Mouse (Mus musculus) embryo, embryonic 10 days (tissue): ENCODE measurements around the gene Enpp1.
A peak's percentile ranks its signal among the peaks of the same experiment; 100 is the strongest.
"Not testable (repeated sequence)": the region's sequence is repeated elsewhere in the genome, so short reads cannot be mapped to it uniquely, and the experiment has no call there.

ENCODE experiments used
- DNase-seq: peaks from one replicate; pipeline ENCODE4 v3.0.0-alpha.2; 2015; ENCODE audit warnings: low spot score

Enpp1 gene

GRCm38 (mm10) chr10:24638306-24639070 is 73.5 kb downstream of the Enpp1 start:
- no peak for DNase-seq

DNA sequence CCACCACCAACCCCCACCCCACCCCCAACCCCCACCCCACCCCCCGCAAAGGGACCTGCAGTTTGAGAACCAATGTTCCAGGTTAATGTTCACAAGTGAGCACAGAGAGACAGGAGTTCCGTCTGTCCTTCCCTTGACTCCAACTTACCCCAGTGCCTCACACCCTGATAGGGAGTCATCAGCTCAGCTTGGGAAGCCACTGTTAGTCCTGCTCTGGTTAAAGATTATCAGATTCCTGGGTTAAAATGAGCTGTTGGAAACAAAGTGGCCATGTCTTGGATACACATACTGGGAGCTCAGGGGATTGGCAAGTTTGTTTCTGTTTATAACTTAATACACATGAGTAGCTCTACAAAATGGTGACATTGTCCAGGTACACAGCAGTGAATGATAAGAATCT is 75.0 kb downstream of the Enpp1 start:
- DNase-seq, result no peak

GRCm38 (mm10) chr10:24635884-24636283 is 76.1 kb downstream of the Enpp1 start:
- no peak for DNase-seq

GRCm38 (mm10) chr10:24635331-24635815 is 76.6 kb downstream of the Enpp1 start:
- no peak for DNase-seq

DNA sequence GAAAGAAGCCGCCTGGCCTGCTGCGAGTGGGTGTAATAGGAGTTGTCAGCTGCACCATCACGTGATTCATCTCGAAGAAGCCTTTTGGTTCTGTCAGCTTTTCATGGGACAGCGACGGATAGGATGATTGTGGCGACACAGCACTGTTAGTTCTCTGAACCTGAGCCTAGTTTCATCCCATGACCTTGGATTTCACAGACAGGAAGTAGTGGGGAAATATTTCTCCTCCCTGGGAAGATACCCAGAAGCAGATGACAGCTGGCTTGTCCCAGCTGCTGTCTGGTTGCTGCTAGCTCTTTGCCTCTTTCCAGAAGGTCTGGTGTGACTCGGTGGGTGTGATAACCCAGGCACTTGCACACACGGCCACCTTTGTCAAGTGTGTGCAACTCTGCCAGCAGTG is 77.7 kb downstream of the Enpp1 start:
- DNase-seq, result no peak

DNA sequence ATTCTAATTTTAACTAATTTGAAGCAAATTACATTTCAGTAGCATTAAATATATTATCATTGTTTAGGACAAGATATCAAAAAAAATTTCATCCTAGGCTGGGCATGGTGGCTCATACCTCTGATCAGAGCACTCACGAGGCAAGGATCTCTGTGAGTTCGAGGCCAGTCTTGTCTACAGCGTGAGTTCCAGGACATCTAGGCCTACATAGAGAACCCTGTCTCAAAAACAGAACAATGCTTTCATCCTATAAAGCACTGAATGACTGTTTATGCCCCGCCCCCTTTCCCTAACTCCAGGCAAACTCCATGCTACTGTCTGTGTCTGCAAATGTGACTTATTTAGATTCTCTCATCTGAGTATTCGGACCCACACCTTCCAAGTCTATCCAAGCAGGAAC is 80.8 kb downstream of the Enpp1 start:
- no peak for DNase-seq

GRCm38 (mm10) chr10:24630469-24631081 is 81.4 kb downstream of the Enpp1 start:
- peak; percentile 81 for DNase-seq

DNA sequence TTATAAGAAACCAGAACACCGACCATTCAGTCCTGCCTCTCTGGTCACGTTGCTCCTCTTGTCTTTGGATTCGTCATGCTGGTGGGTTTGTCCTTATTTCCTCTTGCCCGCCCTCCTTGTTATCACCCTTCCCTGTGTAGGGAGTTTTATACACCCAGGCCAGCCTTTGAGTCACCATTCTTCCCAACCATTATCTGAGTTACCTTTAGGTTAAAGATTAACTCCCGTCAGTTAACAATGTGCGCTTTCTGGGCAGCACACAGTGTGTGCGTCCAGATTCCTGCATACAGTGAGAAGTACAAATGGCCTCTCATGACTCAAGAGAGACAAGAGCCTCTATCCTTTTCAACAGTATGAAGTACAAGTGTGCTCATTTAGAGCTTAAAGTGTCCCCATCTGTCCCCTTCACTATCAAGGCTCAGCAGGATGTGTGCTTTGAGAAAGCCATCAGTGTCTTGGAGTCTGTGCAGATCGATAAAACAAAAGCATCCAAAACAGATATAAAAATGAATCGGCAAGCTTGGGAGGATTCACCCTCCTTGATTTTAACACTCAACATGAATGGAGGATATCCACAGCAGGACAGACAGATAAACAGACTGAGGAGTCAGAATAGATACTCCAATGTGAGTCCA is 82.8 kb downstream of the Enpp1 start:
- no peak for DNase-seq

DNA sequence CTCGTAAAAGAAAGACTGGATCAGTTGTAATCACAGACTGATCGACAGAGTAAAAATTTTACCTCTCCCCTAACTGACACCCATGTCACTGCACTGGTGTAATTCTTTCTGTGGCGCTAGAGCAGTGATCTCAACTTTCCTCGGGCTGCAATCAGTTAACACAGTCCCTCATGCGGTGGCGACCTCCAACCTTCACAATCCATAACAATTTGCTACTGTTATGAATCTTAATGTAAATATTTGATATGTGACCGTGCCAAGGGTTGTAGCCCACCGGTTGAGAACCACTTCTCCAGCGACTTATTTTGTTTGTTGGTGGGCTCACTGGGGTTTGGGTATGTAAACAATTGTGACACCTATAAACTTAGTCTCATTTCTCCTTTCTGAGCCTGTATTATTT is 83.5 kb downstream of the Enpp1 start:
- no peak for DNase-seq

GRCm38 (mm10) chr10:24627262-24627661 is 84.7 kb downstream of the Enpp1 start:
- DNase-seq, result no peak

GRCm38 (mm10) chr10:24625060-24625701 is 86.8 kb downstream of the Enpp1 start:
- DNase-seq, result peak; percentile 95

- peak; percentile 72 for DNase-seq
Observed at GRCm38 (mm10) chr10:24622586-24622985, 89.4 kb downstream of the Enpp1 start.

DNA sequence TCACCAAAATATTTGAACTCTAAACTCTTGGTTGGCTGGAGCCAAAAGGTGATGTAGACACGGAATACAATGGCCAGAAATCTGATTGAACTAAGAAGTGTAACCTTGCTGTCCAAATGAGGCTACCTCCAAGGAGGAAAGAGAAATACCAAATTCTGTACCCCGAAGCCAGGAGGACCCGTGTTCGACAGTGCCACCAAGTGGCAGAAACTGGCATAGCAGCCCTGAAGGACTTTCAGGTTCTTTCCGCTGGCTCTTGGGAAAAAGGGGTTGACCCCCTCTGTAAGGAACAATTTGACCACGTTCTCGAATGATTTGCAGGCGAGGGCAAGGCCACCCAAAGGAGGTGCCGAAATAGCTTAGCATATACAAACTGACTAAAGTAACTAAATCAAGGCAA is 90.4 kb downstream of the Enpp1 start:
- peak; percentile 63 for DNase-seq

DNA sequence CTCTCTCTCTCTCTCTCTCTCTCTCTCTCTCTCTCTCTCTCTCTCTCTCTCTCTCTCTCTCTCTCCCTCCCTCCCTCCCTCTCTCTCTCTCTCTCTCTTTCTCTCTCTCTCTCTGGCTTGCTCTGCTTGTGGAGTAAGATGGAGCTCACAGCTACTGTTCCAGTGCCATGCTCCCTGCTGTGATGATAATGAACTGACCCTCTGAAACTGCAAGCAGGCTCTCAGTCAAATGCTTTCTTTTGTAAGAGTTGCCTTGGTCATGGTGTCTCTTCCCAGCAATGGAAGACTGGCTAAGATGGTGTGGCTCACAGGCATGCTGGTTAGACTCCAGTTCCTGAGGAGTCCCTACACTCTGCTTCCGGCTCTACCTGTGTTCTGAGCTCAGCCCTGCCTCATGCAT is 95.4 kb downstream of the Enpp1 start:
- DNase-seq, result not testable (repeated sequence)

- no peak for DNase-seq
Observed at GRCm38 (mm10) chr10:24615799-24616198, 96.2 kb downstream of the Enpp1 start.

GRCm38 (mm10) chr10:24614726-24615125 is 97.2 kb downstream of the Enpp1 start:
- no peak for DNase-seq

DNA sequence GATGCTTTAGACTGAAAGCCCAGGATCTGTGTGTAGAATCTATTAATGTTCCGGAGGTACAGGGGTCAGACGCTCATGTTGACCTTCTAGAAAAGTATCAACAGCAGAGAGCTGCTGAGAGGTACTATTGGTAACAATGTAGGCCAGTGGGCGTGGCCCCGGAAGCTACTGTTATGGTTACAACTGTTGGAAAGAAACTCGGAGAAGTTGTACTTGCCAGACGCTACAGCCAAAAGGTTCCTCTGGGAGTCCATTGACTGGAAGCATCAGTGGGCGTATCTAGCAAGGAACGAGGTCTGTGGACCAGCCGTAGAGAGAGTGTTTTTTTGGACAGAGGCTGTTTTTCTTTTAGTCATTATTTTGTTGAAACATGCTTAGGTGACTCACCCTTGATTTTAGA is 102.2 kb downstream of the Enpp1 start:
- DNase-seq, result no peak

DNA sequence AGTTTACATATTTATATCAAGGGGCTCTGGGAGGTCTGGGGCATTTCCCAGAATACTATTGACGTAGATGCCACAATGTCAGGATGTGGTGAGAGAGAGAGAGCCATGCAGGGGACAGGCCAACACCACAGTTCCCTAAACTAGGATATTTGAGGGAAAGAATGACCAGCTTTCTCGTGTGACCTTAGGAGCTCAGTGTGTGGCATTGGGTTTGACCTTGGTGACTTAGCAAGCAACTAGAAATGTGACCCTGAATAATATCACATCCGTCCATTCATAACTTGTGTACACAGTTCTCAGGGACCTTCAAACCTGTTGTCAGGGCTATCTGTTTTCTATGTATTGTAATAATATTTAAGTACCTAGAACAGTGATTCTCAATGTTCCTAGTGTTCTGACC is 102.8 kb downstream of the Enpp1 start:
- no peak for DNase-seq

- no peak for DNase-seq
Observed at GRCm38 (mm10) chr10:24603727-24604126, 108.2 kb downstream of the Enpp1 start.

DNA sequence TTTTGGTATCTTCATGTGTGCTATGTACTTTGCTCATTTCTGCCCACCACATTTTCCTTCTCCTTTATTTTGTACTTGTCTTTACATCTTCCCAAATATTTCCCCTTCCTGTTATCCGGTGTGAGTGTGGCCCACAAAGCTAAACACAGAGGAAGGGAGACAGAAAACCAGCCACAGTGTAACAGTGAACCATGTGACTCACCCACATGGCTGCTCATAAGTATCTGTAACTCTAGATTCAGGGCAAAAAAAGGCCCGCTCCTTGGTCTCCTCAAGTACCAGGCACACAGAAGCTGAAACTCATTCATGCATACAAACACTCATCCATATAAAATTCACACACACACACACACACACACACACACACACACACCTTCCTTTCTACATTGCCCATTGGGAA is 108.9 kb downstream of the Enpp1 start:
- no peak for DNase-seq

DNA sequence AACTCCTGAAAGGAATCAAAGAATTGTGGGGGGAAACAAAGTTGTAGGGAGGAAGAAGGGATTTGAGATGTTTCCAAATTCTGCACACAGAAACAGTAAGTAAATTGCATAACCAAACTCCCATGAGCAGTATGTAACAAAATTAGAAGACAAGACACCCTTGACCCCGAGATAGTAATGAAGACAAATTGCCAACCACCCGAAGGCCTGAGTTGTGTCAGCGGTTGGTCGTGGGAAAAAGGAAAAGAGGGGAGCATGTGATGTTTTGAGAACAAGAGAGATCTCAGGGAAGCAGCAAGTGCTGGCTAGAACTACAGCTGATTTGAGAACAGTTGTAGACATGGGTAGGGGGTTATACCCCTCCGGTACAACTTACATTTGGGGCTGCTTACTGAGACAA is 112.2 kb downstream of the Enpp1 start:
- no peak for DNase-seq

DNA sequence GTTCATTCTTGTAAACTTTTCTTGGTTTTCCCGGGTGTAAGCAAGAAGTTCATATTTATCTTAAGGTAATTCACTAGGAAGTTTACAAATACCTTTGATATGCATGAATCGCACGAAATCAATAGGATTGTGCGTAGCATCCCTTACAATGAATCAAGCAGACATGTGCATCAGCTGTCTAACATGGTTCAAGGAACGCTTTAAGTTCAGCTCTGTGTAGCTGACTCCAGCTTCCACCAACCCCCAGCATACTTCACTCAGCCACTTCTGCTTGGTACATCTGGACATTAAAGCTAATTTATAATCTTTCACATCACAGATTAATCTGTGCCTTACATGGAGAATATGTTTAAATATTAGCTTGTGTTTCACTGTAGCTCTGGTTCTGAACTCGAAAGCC is 113.3 kb downstream of the Enpp1 start:
- DNase-seq, result no peak

DNA sequence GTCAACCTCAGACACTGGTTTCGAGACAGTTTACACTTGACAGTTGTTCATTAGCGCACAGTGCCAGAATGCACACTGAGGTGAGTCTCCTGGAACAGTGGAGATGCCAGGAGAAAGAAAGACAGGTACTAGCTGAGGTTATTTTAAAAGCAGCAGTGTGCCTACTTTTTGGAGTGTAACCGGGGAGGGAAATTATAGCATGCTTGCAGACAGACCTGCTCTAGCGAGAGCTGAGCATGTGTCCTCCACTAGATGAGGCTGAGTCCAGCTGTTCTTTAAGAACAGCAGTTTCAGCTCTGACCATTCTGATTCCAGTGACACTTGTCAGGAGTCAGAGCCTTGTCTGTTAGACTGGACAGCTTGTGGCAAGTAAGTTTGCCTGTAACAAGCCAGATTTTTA is 114.2 kb downstream of the Enpp1 start:
- DNase-seq, result no peak
